Mouse (Mus musculus): Measurements from ENCODE around the gene Nupl1. TPM values are rescaled to one million over a fixed set of nuclear protein-coding genes. Genes with fewer than 3 reads are reported as not detected.

Nupl1 gene
- total RNA-seq (2021): not detected
- long read RNA-seq, experiment 1, partial matches to known transcripts: 1 of 1 reads
- long read RNA-seq, experiment 1, other reads (novel, unspliced or antisense): 0 of 1 reads
- long read RNA-seq, experiment 2, partial matches to known transcripts: 2 of 2 reads
- long read RNA-seq, experiment 2, other reads (novel, unspliced or antisense): 0 of 2 reads

GRCm38 (mm10) chr14:60251281-60252003 is at the start of gene Nupl1, which contains the start of gene Gm49336:
TSS of gene Nupl1 (minus strand) at chr14:60251431.
TSS of gene Gm49336 (minus strand) at chr14:60251507.
- peak; percentile 98 for DNase-seq

DNA sequence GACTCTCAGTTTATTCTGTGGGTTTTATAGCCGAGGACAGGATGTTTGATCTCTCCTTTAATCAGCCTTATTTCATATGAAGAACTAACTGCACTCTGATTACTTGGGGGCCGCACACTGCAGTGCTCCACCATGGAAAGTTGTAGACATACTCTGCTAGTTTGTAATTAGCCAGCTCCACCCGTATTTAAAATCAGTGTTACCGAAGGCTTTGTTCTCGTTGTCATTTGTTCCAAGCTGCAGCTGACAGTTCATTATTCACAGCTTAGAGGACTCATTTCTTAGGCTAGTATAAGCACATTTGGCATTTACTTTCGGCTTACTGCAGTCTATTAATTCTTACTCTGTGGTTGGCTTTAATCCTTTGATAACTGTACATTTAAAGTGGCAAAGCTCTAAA is 49.8 kb upstream of the Nupl1 start:
- DNase-seq: no peak

DNA sequence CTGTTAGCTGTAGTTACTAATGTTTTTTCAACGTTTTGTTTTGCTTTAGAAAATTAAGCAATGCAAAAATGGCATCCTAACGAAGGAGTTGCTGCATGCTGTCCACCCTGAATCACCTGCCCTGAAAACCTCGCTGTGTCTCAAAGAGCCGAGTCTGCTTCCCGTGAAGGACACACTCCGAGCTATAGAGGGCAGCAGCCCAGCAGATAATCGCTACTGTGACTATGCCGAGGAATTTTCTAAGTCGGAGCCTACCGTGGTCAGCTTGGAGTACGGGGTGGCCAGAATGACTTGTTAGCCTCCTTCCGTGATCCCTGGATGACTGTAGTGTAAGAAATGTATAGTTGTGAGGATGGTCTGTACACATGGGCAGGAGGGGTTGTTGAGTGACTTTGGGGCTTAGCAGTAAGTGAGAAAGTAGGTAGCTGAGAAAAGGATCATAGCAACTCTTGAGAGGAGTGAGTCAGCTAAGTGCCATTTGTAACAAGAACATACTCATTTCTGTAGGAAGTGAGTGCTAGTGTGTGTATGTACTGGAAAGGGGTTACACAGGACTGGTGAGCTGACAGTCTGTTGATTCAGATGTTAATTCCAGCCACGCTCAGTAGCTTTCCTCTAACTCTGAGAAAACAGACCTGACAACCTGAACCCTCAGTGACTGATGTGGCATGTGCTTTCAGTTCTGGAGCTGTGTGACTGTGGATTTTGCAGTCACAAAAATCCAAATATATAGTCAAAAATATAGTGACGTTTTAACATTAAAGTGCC is 49.2 kb upstream of the Nupl1 start:
- no peak for DNase-seq

- no peak for DNase-seq
Measured at GRCm38 (mm10) chr14:60295531-60295930, 44.3 kb upstream of the Nupl1 start.

DNA sequence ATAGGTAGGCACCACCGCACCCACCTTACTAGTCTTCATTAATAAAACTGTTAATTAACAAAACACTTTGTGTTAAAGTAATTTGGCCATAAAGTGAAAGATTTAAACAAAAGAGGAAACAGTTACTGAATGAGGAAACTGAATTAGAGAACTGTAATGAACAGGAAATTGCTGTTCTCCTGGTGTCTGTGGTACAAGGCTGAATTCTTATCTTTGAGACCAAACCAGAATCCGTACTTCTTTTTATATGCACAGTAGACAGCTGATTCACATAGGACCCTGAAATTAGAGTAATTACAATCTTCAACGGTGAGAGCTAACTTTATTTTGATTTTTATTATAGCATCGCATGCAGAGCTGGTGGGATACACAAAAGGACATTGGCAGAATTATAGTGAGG is 39.1 kb upstream of the Nupl1 start:
- DNase-seq: no peak

DNA sequence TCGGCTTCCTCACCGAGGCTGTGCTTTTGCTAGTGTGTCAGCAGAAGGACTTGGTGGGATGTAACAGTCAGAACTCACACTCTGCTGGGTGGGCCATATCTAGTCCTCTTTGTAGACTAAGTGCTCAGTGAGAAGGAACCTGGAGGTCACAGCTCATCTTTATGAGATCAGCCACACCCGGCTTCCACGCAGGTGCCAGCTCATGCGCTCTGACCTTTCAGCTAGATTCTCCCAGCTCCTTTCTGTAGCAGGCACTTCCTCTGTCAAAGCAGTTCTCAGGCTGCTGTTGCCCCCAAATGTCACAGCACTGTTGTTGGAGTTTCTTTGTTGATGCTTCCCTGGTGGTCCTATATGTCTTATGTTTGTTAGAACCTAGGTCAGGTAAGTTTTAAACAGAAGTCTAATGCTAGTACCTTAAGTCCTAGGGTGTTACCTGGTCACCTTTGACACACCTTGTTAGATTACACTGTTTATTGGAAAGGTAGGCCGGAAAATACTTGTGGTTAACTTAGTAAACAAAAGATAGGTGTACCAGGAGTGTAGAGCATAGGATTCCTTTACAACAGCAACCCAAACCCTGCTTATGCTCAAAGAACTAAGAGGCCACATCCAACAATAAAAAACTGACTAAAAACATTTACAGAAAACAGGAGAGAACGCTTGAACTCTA is 35.1 kb upstream of the Nupl1 start:
- DNase-seq: no peak

DNA sequence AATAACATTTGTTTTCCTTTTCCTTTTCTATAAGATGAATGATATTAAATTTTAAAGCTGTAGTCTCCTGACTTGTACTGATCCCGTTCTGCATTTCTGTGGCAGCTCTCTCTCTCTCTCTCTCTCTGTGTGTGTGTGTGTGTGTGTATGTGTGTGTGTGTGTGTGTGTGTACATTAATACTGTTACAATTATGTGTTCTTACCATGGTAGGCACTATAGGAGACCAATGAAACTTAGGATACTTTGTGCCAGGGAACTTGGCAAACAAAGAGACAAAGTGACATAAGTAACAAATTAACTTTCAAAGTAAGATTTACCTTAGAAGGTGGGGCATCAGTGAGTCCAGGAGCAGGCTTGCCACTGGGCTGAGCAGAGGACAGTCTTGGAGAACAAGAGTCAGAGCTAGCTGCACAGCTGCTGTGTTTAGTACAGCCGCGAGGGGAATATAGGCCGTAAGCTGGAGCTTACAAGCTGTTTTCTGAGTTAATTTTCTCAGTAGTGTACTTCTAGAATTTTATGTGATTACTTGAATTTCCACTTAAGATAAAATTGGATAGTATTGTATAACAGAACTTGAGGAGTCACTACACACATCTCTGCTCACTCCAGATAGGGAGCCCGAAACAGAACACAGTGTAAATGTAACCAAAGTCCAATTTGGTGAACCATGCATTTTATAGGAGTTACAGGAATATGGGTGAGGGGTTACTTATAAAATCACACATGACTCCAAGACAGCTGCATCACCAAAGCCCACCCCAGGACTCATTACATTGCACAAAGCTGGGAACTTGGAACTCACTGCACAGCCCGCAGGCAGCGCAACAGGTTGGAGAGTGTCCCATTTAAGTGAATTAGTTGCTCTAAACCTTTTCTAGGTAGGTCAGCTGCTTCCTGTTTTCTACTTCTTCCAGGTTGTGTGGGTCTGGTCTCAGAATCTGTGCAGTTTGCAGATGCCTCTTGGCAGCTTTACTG is 24.4 kb upstream of the Nupl1 start:
- no peak for DNase-seq

- no peak for DNase-seq
Measured at GRCm38 (mm10) chr14:60273346-60273745, 22.1 kb upstream of the Nupl1 start.

DNA sequence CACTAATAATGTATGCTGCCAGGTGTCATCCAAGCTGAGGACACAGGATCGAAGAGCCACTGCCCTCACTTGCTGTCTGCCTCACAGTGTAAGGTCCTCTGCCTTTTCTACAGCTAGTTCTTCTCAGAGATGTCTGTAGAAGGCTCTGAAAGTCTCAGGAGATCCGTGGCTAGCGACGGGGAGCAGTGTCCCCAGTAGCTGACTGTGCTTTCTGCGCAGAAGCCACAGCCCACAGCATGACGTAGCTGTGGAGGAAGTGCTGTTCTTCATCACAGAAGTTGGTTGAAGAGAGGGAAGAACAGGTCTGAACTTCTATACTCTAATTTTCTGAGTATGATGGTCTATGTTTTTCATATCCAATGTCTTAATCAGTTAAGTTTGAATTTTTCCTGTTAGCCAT is 18.1 kb upstream of the Nupl1 start:
- no peak for DNase-seq

GRCm38 (mm10) chr14:60264990-60265876 is 14.0 kb upstream of the Nupl1 start, which contains the start of gene Mtmr6:
TSS of gene Mtmr6 (plus strand) at chr14:60265228.
- peak; percentile 94 for DNase-seq

GRCm38 (mm10) chr14:60262316-60262715 is 11.1 kb upstream of the Nupl1 start:
- no peak for DNase-seq

DNA sequence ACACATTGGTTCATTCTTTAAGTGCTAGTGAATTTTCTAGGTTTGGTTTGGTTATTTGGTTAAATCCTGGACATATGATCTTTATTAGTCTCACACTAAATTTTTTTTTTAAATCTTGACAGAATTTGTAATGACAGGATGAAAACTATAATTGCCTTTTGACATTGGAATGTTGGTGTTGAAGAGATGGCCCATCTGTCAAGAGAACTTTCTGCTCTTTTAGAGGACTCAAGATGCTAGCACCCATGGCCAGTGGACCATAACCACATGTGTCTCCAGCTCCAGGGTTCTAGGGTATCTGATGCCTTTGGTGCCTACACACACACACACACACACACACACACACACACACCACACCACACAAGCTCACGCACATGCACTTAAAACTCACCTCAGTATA is 6.6 kb upstream of the Nupl1 start:
- no peak for DNase-seq

- no peak for DNase-seq
Measured at GRCm38 (mm10) chr14:60257101-60257500, 5.9 kb upstream of the Nupl1 start.

DNA sequence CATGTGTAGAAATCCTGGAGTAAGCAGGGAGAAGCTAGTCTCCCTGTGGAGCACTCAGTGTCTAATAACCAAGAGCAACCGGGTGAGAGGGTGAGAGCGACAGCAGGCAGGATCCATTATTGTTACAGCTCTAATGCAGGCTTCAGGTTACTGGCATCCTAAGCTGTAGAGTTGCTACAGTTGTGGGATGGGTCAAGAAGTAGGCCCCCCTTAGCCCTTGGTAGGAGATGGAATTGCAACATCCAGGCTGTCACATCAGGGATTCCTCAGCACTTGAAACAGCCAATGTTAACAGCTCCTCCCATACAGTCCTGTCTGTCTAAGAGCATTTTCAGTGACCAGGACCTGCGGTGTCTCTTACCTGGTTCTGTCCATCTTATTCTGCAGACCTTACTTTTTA is 5.1 kb upstream of the Nupl1 start:
- no peak for DNase-seq

DNA sequence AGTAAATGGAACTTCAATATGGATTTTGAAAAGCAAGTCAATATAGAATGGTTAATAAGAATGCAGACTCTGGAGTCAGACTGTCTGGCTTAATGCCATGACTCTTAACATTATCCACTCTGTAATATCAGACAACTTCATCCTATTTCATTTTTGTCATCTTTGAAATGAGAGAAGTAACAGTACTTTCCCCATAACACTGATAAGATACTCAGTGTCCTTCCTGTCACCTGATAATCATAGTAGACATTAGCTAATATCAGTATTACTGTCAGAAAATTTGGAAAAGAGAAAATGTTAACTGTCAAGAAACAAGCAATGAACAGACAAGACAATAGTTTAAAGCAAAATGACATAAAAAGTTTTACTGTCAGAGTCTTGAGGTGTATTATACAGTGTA is 3.5 kb upstream of the Nupl1 start:
- DNase-seq: no peak

- DNase-seq: no peak
Measured at GRCm38 (mm10) chr14:60253466-60253865, 2.2 kb upstream of the Nupl1 start.

- DNase-seq: no peak
Measured at GRCm38 (mm10) chr14:60252004-60253000, 1.1 kb upstream of the Nupl1 start.

- no peak for DNase-seq
Measured at GRCm38 (mm10) chr14:60250879-60251278, 352 bp downstream of the Nupl1 start.

DNA sequence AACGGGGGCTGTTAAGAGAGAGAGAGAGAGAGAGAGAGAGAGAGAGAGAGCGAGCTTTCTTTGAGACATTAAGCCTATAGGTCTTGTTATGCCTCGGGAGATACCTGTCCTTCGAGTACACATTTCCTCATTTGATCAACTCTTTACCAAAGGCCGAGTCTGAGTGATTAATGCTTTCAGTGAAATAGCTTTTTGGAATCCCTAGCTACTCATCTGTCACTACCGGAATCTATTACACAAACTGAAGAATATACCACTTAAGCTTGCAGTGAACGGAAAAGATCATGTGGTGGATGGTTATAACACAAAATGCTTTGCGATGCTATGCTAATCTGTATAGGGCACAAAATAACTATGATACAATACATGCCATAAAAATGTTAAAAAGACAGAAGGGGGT is 865 bp downstream of the Nupl1 start:
- no peak for DNase-seq

Data from gastrocnemius, postnatal 25 days (tissue).